Mouse (Mus musculus) megakaryocyte-erythroid progenitor cell, adult 5 weeks (primary cell): ENCODE results near the gene Tmbim1. TPM values are rescaled to one million over a fixed set of nuclear protein-coding genes. Genes with fewer than 3 reads are reported as not detected.

ENCODE experiments used
- polyA plus RNA-seq: library from polyadenylated mRNA; stranded (reverse); fragments of >175 nt; gene quantifications from 2 replicates; pipeline ENCODE4 v1.2.3, GENCODE M21; 2012

The Tmbim1 gene
- 198 and 265 TPM in 2 replicates for polyA plus RNA-seq

DNA sequence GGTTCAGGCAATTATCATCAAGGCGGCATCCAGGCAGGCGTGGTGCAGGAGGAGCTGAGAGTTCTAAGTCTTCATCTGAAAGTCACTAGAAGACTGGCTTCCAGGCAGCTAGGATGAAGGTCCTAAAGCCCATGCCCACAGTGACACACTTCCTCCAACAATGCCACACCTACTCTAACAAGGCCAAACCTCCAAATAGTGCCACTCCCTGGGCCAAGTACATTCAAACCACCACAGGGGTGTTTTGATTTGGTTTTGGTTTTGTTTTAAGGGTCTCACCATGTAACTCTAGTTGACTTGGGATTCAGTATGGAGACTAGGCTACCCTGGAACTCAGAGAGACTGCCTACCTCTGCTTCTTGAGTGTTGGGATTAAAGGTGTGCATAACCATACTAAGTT is at the start of gene Tmbim1:
Gene Tmbim1 (minus strand): TSS at position 101 of the 400 bp plus-strand sequence.

DNA sequence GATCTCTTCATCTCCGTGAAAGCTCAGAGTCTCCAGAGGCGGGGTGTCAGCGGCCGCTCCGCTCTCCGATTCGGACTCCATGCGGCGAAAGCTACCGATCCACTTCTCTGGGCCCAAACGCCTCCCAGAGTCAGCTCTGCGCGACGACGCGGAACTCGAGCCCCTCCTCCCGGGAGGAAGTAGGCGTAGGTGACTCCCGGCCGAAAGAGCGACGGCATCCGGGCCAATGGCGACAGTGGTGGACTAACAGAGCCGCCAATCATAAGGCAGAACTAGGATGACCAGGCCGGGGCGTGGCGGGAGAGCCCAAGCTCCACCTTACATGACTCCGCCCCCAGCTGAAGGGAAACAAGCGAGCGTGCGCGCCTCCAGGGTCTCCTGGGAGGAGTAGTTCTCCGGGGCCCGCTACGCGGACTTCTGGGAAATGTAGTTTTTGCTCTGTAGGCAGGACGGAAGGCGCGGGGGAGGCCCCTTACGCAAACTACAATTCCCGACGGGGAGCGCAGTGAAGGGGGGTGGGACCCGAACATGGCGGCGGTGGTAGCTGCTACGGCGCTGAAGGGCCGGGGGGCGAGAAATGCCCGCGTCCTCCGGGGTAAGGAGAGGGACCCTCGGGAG is 20.8 kb downstream of the Tmbim1 start, which contains the start of the genes Aamp and Pnkd:
Gene Aamp (minus strand): TSS at position 196 of the 618 bp plus-strand sequence.
Gene Pnkd (plus strand): TSS at position 388 of the 618 bp plus-strand sequence.

DNA sequence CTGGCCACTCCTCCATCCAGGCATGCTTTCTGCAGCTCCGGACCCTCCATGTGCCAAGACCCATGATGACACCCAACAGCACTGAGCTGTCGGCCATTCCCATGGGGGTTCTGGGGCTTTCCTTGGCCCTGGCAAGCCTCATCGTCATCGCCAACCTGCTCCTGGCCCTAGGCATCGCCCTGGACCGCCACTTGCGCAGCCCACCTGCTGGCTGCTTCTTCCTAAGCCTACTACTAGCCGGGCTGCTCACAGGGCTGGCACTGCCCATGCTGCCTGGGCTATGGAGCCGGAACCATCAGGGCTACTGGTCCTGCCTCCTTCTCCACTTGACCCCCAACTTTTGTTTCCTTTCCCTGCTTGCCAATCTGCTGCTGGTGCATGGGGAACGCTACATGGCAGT is 26.9 kb downstream of the Tmbim1 start, which contains the start of gene Gpbar1:
Gene Gpbar1 (plus strand): TSS at position 13 of the 400 bp plus-strand sequence.

Other genes with a start within 250 kb of the Tmbim1 start
- 54.2 and 67.6 TPM in 2 replicates for gene Tns1, start 181.2 kb downstream of the Tmbim1 start, polyA plus RNA-seq
- gene Rufy4, start 180.1 kb downstream of the Tmbim1 start, polyA plus RNA-seq: 0.47 and 1.1 TPM in 2 replicates
- 0.50 and 1.6 TPM in 2 replicates for gene Cxcr2, start 151.6 kb downstream of the Tmbim1 start, polyA plus RNA-seq
- gene Cxcr1, start 111.0 kb downstream of the Tmbim1 start, polyA plus RNA-seq: not detected in 2 replicates
- gene Arpc2, start 69.5 kb downstream of the Tmbim1 start, polyA plus RNA-seq: 679 and 751 TPM in 2 replicates
- gene Gpbar1, start 27.1 kb downstream of the Tmbim1 start, polyA plus RNA-seq: 0.73 and 0.81 TPM in 2 replicates
- gene Aamp, start 20.9 kb downstream of the Tmbim1 start, polyA plus RNA-seq: 300 and 370 TPM in 2 replicates
- 94.1 and 97.9 TPM in 2 replicates for gene Pnkd, start 20.7 kb downstream of the Tmbim1 start, polyA plus RNA-seq
- gene Catip, start 56.5 kb upstream of the Tmbim1 start, polyA plus RNA-seq: 0.04 TPM in 1 of 2 replicates, not detected in the other
- 1.4 and 6.6 TPM in 2 replicates for gene Slc11a1, start 69.6 kb upstream of the Tmbim1 start, polyA plus RNA-seq
- gene Ctdsp1, start 85.9 kb upstream of the Tmbim1 start, polyA plus RNA-seq: 242 and 273 TPM in 2 replicates
- gene Vil1, start 103.8 kb upstream of the Tmbim1 start, polyA plus RNA-seq: 0.05 TPM in 1 of 2 replicates, not detected in the other
- 14.6 and 14.8 TPM in 2 replicates for gene Cnot9, start 200.4 kb upstream of the Tmbim1 start, polyA plus RNA-seq
- gene Plcd4, start 237.3 kb upstream of the Tmbim1 start, polyA plus RNA-seq: not detected in 2 replicates
- 2.0 and 2.9 TPM in 2 replicates for gene Usp37, start 238.7 kb upstream of the Tmbim1 start, polyA plus RNA-seq